Mouse (Mus musculus) ES-E14 (cell line): ENCODE results near the gene Itsn1. TPM values are rescaled to one million over a fixed set of nuclear protein-coding genes. Genes with fewer than 3 reads are reported as not detected.

Experiments
- DNase-seq: peaks from one replicate; pipeline ENCODE4 v3.0.0-alpha.2; 2013; ENCODE audit warnings: low read depth, low spot score
- H3K27ac ChIP-seq: 2 replicates; pipeline ENCODE4 v1.5.1; 2012; ENCODE audit warnings: low read depth, mild to moderate bottlenecking, low read length, moderate library complexity, mixed read lengths; ENCODE audit not compliant: poor library complexity, insufficient read depth, severe bottlenecking
- H3K36me3 ChIP-seq: 2 replicates; pipeline ENCODE4 v1.6.1; 2012; ENCODE audit warnings: mild to moderate bottlenecking, low read length, moderate library complexity, mixed read lengths; ENCODE audit not compliant: control insufficient read depth, poor library complexity, insufficient read depth, severe bottlenecking
- H3K4me1 ChIP-seq, 2 experiments: fragments of 150-350 bp in 1 of 2; sonication (generic) in 1 of 2; 2 replicates each; pipeline ENCODE4 v1.6.1; 2012; ENCODE audit warnings: low read length in 2 of 2, mild to moderate bottlenecking in 1 of 2, mixed read lengths in 1 of 2; ENCODE audit not compliant: control insufficient read depth in 2 of 2, insufficient read depth in 2 of 2, poor library complexity in 1 of 2
- H3K4me3 ChIP-seq, 2 experiments: fragments of 150-350 bp in 1 of 2; sonication (generic) in 1 of 2; 2 replicates each; pipeline ENCODE4 v1.5.1; 2012; ENCODE audit warnings: low read length in 2 of 2, low read depth in 1 of 2, mild to moderate bottlenecking in 1 of 2, mixed read lengths in 1 of 2; ENCODE audit not compliant: insufficient read depth in 1 of 2, poor library complexity in 1 of 2, severe bottlenecking in 1 of 2
- H3K9ac ChIP-seq: 2 replicates; pipeline ENCODE4 v1.6.1; 2012; ENCODE audit warnings: low read depth, mild to moderate bottlenecking, low read length, mixed read lengths; ENCODE audit not compliant: poor library complexity, insufficient read depth, severe bottlenecking
- H3K9me3 ChIP-seq: fragments of 150-350 bp; sonication (generic); 2 replicates; pipeline ENCODE4 v1.6.1; 2012; ENCODE audit warnings: low read depth, mild to moderate bottlenecking, low read length; ENCODE audit not compliant: control insufficient read depth, insufficient read depth
- CHD2 ChIP-seq: IDR thresholded peaks from 2 replicates; pipeline ENCODE4 v1.6.1; 2014; ENCODE audit warnings: mild to moderate bottlenecking, low read depth, low read length, inconsistent platforms
- HCFC1 ChIP-seq: IDR thresholded peaks from 2 replicates; pipeline ENCODE4 v1.6.1; 2012; ENCODE audit warnings: low read length, inconsistent platforms, borderline replicate concordance; ENCODE audit not compliant: insufficient read depth
- MAFK ChIP-seq: IDR thresholded peaks from 2 replicates; pipeline ENCODE4 v1.6.1; 2014; ENCODE audit warnings: mild to moderate bottlenecking, low read depth, low read length, inconsistent platforms; ENCODE audit not compliant: insufficient read depth
- ZC3H11A ChIP-seq: IDR thresholded peaks from 2 replicates; pipeline ENCODE4 v1.6.1; 2012; ENCODE audit warnings: low read depth, mild to moderate bottlenecking, inconsistent platforms, low read length, borderline replicate concordance
- ZNF384 ChIP-seq: IDR thresholded peaks from 2 replicates; pipeline ENCODE4 v1.6.1; 2012; ENCODE audit warnings: low read depth, low read length, inconsistent platforms
- in situ Hi-C, 2 experiments: fragments of 600-800 bp; cut with MboI; formaldehyde crosslinking; loops; one replicate each; pipeline ENCODE4 v1.15.1; 2025; ENCODE audit warnings: low sequenced_read_pairs in 2 of 2, inconsistent platforms in 1 of 2; ENCODE audit not compliant: unreplicated experiment in 2 of 2
- total RNA-seq: library from RNA; depleted of rRNA; stranded (reverse); fragments of 300-350 nt; gene quantifications from 2 replicates; pipeline ENCODE4 v1.2.3, GENCODE M21; 2012

The Itsn1 gene
- total RNA-seq, 1 experiment: 28.6 TPM

GRCm38 (mm10) chr16:91820299-91820698, 91.2 kb downstream of the Itsn1 start:
- TF ChIP-seq HCFC1 (no peak), CHD2 (no peak), ZC3H11A (no peak), ZNF384 (no peak)
- DNase-seq: no peak
- Histone ChIP-seq H3K4me1 (peaks cover 0 to 2% of the 10 kb centered on the region in 2 experiments; a peak in 1 of 4 replicates), H3K36me3 (peaks cover 20% of the 10 kb centered on the region; the same call in 1 of the 2 replicates), H3K9me3 (no peaks in the 10 kb centered on the region), H3K9ac (no peak overlapping the region), H3K27ac (no peak overlapping the region), H3K4me3 (no peak overlapping the region)
- in situ Hi-C loops: no loop called here

GRCm38 (mm10) chr16:91822325-91822724, 93.2 kb downstream of the Itsn1 start:
- in situ Hi-C loops: no loop called here
- no peak for TF ChIP-seq HCFC1
- Histone ChIP-seq H3K9ac (no peak overlapping the region), H3K4me3 (no peak overlapping the region), H3K36me3 (peaks cover 7% of the 10 kb centered on the region; the same call in 1 of the 2 replicates), H3K27ac (no peak overlapping the region), H3K9me3 (no peaks in the 10 kb centered on the region), H3K4me1 (peaks cover 3% of the 10 kb centered on the region in 2 experiments; a peak in 3 of 4 replicates)
- DNase-seq: no peak

- Histone ChIP-seq H3K4me1 (peaks cover 7 to 8% of the 10 kb centered on the region in 2 experiments; a peak in 3 of 4 replicates), H3K27ac (no peak overlapping the region), H3K9me3 (no peaks in the 10 kb centered on the region), H3K9ac (no peak overlapping the region), H3K4me3 (no peak overlapping the region), H3K36me3 (peaks cover 7% of the 10 kb centered on the region; the same call in 1 of the 2 replicates)
- no peak for TF ChIP-seq CHD2
- TF ChIP-seq ZC3H11A: no peak
- no peak for TF ChIP-seq ZNF384
- no peak for TF ChIP-seq HCFC1
- no peak for TF ChIP-seq MAFK
- DNase-seq: no peak
- in situ Hi-C loops: no loop called here
These were observed 93.7 kb downstream of the Itsn1 start for GRCm38 (mm10) chr16:91822759-91823158.

GRCm38 (mm10) chr16:91825774-91826325, 96.8 kb downstream of the Itsn1 start:
- H3K36me3 ChIP-seq: peaks cover 9% of the 10 kb centered on the region; the same call in 1 of the 2 replicates
- DNase-seq: no peak
- no peak overlapping the region for H3K4me3 ChIP-seq
- H3K9me3 ChIP-seq: no peaks in the 10 kb centered on the region
- no peak for TF ChIP-seq HCFC1
- TF ChIP-seq CHD2: no peak
- TF ChIP-seq ZNF384: no peak
- no peak for TF ChIP-seq ZC3H11A
- no peak for TF ChIP-seq MAFK
- in situ Hi-C loops: no loop called here
- H3K9ac ChIP-seq: no peak overlapping the region
- H3K27ac ChIP-seq: no peak overlapping the region
- H3K4me1 ChIP-seq: peaks cover 9 to 14% of the 10 kb centered on the region in 2 experiments

- TF ChIP-seq MAFK: no peak
- TF ChIP-seq HCFC1: no peak
- TF ChIP-seq CHD2: no peak
- TF ChIP-seq ZC3H11A: no peak
- no peak for TF ChIP-seq ZNF384
- Histone ChIP-seq H3K4me1 (peaks cover 9 to 14% of the 10 kb centered on the region in 2 experiments), H3K4me3 (no peak overlapping the region), H3K9me3 (no peaks in the 10 kb centered on the region), H3K36me3 (peaks cover 9% of the 10 kb centered on the region; the same call in 1 of the 2 replicates), H3K9ac (no peak overlapping the region), H3K27ac (no peak overlapping the region)
- in situ Hi-C loops: no loop called here
- no peak for DNase-seq
These were observed 97.8 kb downstream of the Itsn1 start for GRCm38 (mm10) chr16:91826893-91827292.
